Mouse (Mus musculus): ENCODE results near the gene Asgr1.
A peak's percentile ranks its signal among the peaks of the same experiment; 100 is the strongest.
"Not testable (repeated sequence)": the region's sequence is repeated elsewhere in the genome, so short reads cannot be mapped to it uniquely, and the experiment has no call there.

Gene Asgr1

GRCm38 (mm10) chr11:70068245-70068644, 14.4 kb downstream of the Asgr1 start:
- DNase-seq (ENCODE audit: low read depth, low spot score): no peak

- no peak for DNase-seq (ENCODE audit: low read depth, low spot score)
These were observed 16.2 kb downstream of the Asgr1 start for GRCm38 (mm10) chr11:70070057-70070456.

- DNase-seq (ENCODE audit: low read depth, low spot score): not testable (repeated sequence)
These were observed 16.7 kb downstream of the Asgr1 start for GRCm38 (mm10) chr11:70070603-70071002.

- peak; percentile 83 for DNase-seq (ENCODE audit: low read depth, low spot score)
These were observed 20.6 kb downstream of the Asgr1 start for GRCm38 (mm10) chr11:70074379-70075071.

GRCm38 (mm10) chr11:70075581-70075980, 21.7 kb downstream of the Asgr1 start:
- no peak for DNase-seq (ENCODE audit: low read depth, low spot score)

GRCm38 (mm10) chr11:70077441-70077840, 23.6 kb downstream of the Asgr1 start:
- no peak for DNase-seq (ENCODE audit: low read depth, low spot score)

- no peak for DNase-seq (ENCODE audit: low read depth, low spot score)
These were observed 25.3 kb downstream of the Asgr1 start for GRCm38 (mm10) chr11:70079175-70079574.

GRCm38 (mm10) chr11:70079928-70080327, 26.0 kb downstream of the Asgr1 start:
- DNase-seq (ENCODE audit: low read depth, low spot score): peak; percentile 73

- peak; percentile 7 for DNase-seq (ENCODE audit: low read depth, low spot score)
These were observed 27.1 kb downstream of the Asgr1 start for GRCm38 (mm10) chr11:70080803-70081590.

GRCm38 (mm10) chr11:70084563-70084962, 30.7 kb downstream of the Asgr1 start:
- no peak for DNase-seq (ENCODE audit: low read depth, low spot score)

GRCm38 (mm10) chr11:70091986-70092783, 38.3 kb downstream of the Asgr1 start, which contains the start of gene Asgr2:
TSS of gene Asgr2 (plus strand) at chr11:70092644.
- DNase-seq (ENCODE audit: low read depth, low spot score): no peak

GRCm38 (mm10) chr11:70097396-70097795, 43.5 kb downstream of the Asgr1 start:
- DNase-seq (ENCODE audit: low read depth, low spot score): no peak

- no peak for DNase-seq (ENCODE audit: low read depth, low spot score)
These were observed 45.2 kb downstream of the Asgr1 start for GRCm38 (mm10) chr11:70099102-70099501.

- no peak for DNase-seq (ENCODE audit: low read depth, low spot score)
These were observed 45.9 kb downstream of the Asgr1 start for GRCm38 (mm10) chr11:70099809-70100208.

GRCm38 (mm10) chr11:70103701-70104315, 49.9 kb downstream of the Asgr1 start:
- DNase-seq (ENCODE audit: low read depth, low spot score): no peak

GRCm38 (mm10) chr11:70107085-70107484, 53.2 kb downstream of the Asgr1 start:
- no peak for DNase-seq (ENCODE audit: low read depth, low spot score)
